In the genomic region with DNA sequence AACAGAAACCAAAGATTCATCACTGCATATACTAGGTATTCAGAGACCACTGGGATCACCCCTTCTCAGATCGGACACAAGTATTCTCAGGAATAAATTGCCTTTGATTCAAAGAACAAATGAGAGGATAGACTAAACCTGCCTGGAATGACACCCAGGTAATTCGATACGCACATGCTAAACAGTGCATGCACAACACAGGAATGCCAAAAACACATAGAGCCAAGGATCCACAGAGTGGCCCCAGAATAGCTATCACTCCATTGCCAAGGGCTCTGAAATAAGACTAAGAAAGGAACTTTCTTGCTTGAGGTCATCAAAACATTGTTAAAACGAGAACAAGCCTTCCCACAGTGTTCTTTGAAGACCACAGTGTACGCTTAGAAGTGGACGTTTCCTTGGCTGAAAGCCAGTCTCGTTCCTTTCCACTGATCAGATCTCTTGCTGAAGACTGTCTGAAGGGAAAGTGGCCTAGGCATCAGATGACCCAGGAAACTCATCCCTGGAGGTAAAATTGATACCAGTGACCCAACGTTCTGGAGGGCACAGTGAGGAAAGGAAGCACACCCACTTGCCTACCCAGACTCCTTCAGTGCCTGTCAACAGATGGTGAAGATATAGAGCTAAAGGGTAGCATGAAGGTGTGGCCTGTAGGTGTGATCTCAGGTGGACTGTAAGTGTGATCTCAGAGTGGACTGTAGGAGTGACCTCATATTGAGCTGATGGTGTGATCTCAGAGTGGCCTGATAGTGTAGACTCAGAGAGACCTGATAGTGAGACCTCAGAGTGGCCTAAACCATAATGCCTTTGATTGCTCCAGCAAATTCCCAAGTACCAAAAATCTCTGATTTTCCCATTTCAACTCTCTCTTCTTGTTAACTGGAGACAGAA, we compare ENCODE assay signal across 10 mouse cellular contexts.
DNase-seq lines count a peak whose midpoint lies in the region; ATAC-seq and TF ChIP-seq lines count a peak whose summit lies in the region.
"Had no signal": no experiment of that assay in that cellular context is flagged by ENCODE, and none has a peak within 500 bp of the region (broad histone marks: within the 10 kb centered on the region; RNA-seq: fewer than 3 reads in every experiment).

No protein-coding gene starts in this region.

- ATAC-seq in lung, embryonic 14.5 days (ENCODE audit: insufficient read depth), result peak; percentile 41
- ATAC-seq in embryonic facial prominence, embryonic 14.5 days (ENCODE audit: low read depth), result no peak; the same call in 1 of the 2 replicates

- intact Hi-C loops in left cerebral cortex, postnatal 4 days (cut with DNase I), result loop anchor here (5.0 kb wide), 1 partner anchor 240 kb away; no protein-coding TSS in a partner anchor

- H3K4me2 ChIP-seq in lung, embryonic 14.5 days, result no peak overlapping the region
- H3K4me2 ChIP-seq in embryonic facial prominence, embryonic 14.5 days (ENCODE audit: low read depth, low read length), result no peak overlapping the region
- H3K4me2 ChIP-seq: embryonic facial prominence, embryonic 12.5 days; liver, embryonic 13.5 days had no signal

- DNase-seq in cerebellum, postnatal 14 days, result peak; percentile 31 to 38
- DNase-seq in cerebellum, adult 18-20 months, result no peak
- peak; percentile 76 for DNase-seq in lung, embryonic 14.5 days
- no peak for DNase-seq in lung, postnatal 4 days
- peak; percentile 56 for DNase-seq in embryonic facial prominence, embryonic 14.5 days (ENCODE audit: low spot score)
- DNase-seq in kidney, postnatal 14 days, result peak; percentile 43
- DNase-seq in urinary bladder, postnatal 36 days (ENCODE audit: low spot score in 2 of 2), result no peak
- no peak for DNase-seq in left cerebral cortex, postnatal 4 days

- no peak overlapping the region for H3K9ac ChIP-seq in lung, embryonic 14.5 days
- no peak overlapping the region for H3K9ac ChIP-seq in embryonic facial prominence, embryonic 14.5 days (ENCODE audit: low read depth, low read length)
- H3K9ac ChIP-seq: embryonic facial prominence, embryonic 12.5 days; liver, embryonic 13.5 days had no signal

- no peak for TF ChIP-seq CTCF in lung, embryonic 14.5 days (IDR thresholded peaks at IDR 0.05; ENCODE audit: low read depth)

- H3K4me3 ChIP-seq in lung, embryonic 14.5 days (ENCODE audit: low read depth, low read length), result no peak overlapping the region
- H3K4me3 ChIP-seq in embryonic facial prominence, embryonic 14.5 days (ENCODE audit: low read depth, low read length), result no peak overlapping the region
- H3K4me3 ChIP-seq: embryonic facial prominence, embryonic 12.5 days; liver, embryonic 13.5 days had no signal

- H3K27ac ChIP-seq in lung, embryonic 14.5 days (ENCODE audit: low read depth), result no peak overlapping the region
- H3K27ac ChIP-seq in embryonic facial prominence, embryonic 14.5 days (replicated peaks; ENCODE audit: low read depth, low read length), result no peak overlapping the region
- H3K27ac ChIP-seq: embryonic facial prominence, embryonic 12.5 days; liver, embryonic 13.5 days had no signal

- H3K4me1 ChIP-seq in lung, embryonic 14.5 days (ENCODE audit: insufficient read depth), result 0 out of 2 replicates have a peak, but pooled peaks cover 6% of the 10 kb centered on the region
- peaks cover 5% of the 10 kb centered on the region; the same call in 1 of the 2 replicates for H3K4me1 ChIP-seq in embryonic facial prominence, embryonic 14.5 days (ENCODE audit: control insufficient read depth, insufficient read depth, low read length)
- H3K4me1 ChIP-seq: liver, embryonic 13.5 days had no signal

- H3K9me3 ChIP-seq in lung, embryonic 14.5 days (ENCODE audit: low read depth, low read length), result no peaks in the 10 kb centered on the region
- H3K9me3 ChIP-seq in embryonic facial prominence, embryonic 14.5 days (ENCODE audit: control insufficient read depth, low read length), result no peaks in the 10 kb centered on the region
- H3K9me3 ChIP-seq: embryonic facial prominence, embryonic 12.5 days; liver, embryonic 13.5 days had no signal

- H3K36me3 ChIP-seq in lung, embryonic 14.5 days (ENCODE audit: insufficient read depth), result no peaks in the 10 kb centered on the region
- H3K36me3 ChIP-seq in embryonic facial prominence, embryonic 14.5 days (ENCODE audit: control insufficient read depth, insufficient read depth, low read length), result no peaks in the 10 kb centered on the region
- H3K36me3 ChIP-seq: embryonic facial prominence, embryonic 12.5 days; liver, embryonic 13.5 days had no signal

- H3K27me3 ChIP-seq in lung, embryonic 14.5 days (ENCODE audit: insufficient read depth, low read length), result no peaks in the 10 kb centered on the region
- no peaks in the 10 kb centered on the region for H3K27me3 ChIP-seq in embryonic facial prominence, embryonic 14.5 days (replicated peaks; ENCODE audit: control insufficient read depth, insufficient read depth, low read length)
- H3K27me3 ChIP-seq: embryonic facial prominence, embryonic 12.5 days; liver, embryonic 13.5 days had no signal

- WGBS in lung, embryonic 14.5 days, result 42% methylated on average over 8 of the region's 8 CpGs
- 38% methylated on average over 8 of the region's 8 CpGs for WGBS in embryonic facial prominence, embryonic 14.5 days

Comparison
In these comparisons a context has a peak if more than half of its experiments do, and no peak if none do; other contexts are left out.
1. DNase-seq: peak in cerebellum, postnatal 14 days (2 of 2), lung, embryonic 14.5 days (single experiment), embryonic facial prominence, embryonic 14.5 days (single experiment) and kidney, postnatal 14 days (single experiment); none in cerebellum, adult 18-20 months (0 of 2), lung, postnatal 4 days (0 of 2), urinary bladder, postnatal 36 days (0 of 2) and left cerebral cortex, postnatal 4 days (single experiment).